Mouse (Mus musculus) embryonic facial prominence, embryonic 11.5 days (tissue): ENCODE data around the gene Vti1a. TPM values are rescaled to one million over a fixed set of nuclear protein-coding genes. Genes with fewer than 3 reads are reported as not detected.

Experiments
- ATAC-seq: fragments of 200-750 bp; cut with Nextera tagmentation; replicated peaks from 2 replicates; pipeline ENCODE4 v1.8.0; 2017; ENCODE audit warnings: low read depth; ENCODE audit not compliant: insufficient number of reproducible peaks, low FRiP score, low TSS enrichment
- DNase-seq: peaks from one replicate; pipeline ENCODE4 v3.0.0-alpha.2; 2015; ENCODE audit warnings: low spot score
- H3K27ac ChIP-seq: fragments of 300-500 bp; sonication (generic); replicated peaks from 2 replicates; pipeline ENCODE4 v1.5.1; 2014; ENCODE audit warnings: mild to moderate bottlenecking, low read depth, low read length, control low read depth
- H3K27me3 ChIP-seq: fragments of 300-500 bp; sonication (generic); 2 replicates; pipeline ENCODE4 v1.6.1; 2014; ENCODE audit warnings: mild to moderate bottlenecking, low read length, moderate library complexity, mixed read lengths; ENCODE audit not compliant: control insufficient read depth, insufficient read depth
- H3K36me3 ChIP-seq: fragments of 300-500 bp; sonication (generic); replicated peaks from 2 replicates; pipeline ENCODE4 v1.6.1; 2014; ENCODE audit warnings: low read depth, mild to moderate bottlenecking, low read length, moderate library complexity, mixed read lengths; ENCODE audit not compliant: control insufficient read depth, insufficient read depth
- H3K4me1 ChIP-seq: fragments of 300-500 bp; sonication (generic); 2 replicates; pipeline ENCODE4 v1.6.1; 2014; ENCODE audit warnings: low read length, mixed read lengths; ENCODE audit not compliant: control insufficient read depth, insufficient read depth
- H3K4me2 ChIP-seq: fragments of 300-500 bp; sonication (generic); 2 replicates; pipeline ENCODE4 v1.6.1; 2014; ENCODE audit warnings: low read depth, mild to moderate bottlenecking, control low read depth, low read length, moderate library complexity
- H3K4me3 ChIP-seq: fragments of 300-500 bp; sonication (generic); 2 replicates; pipeline ENCODE4 v1.5.1; 2014; ENCODE audit warnings: low read depth, low read length, control low read depth
- H3K9ac ChIP-seq: fragments of 300-500 bp; sonication (generic); replicated peaks from 2 replicates; pipeline ENCODE4 v1.6.1; 2014; ENCODE audit warnings: mild to moderate bottlenecking, control low read depth, low read length
- H3K9me3 ChIP-seq: fragments of 300-500 bp; sonication (generic); replicated peaks from 2 replicates; pipeline ENCODE4 v1.6.1; 2016; ENCODE audit warnings: mild to moderate bottlenecking, low read length, inconsistent platforms, mixed read lengths; ENCODE audit not compliant: control insufficient read depth
- WGBS: fragments of 180-500 bp; shearing (Covaris S2); extraction: QIAGEN DNeasy Blood & Tissue Kit; methylation state at CpG from one replicate; pipeline ENCODE4 v1.1.7; 2014; 5-methylcytosine and 5-hydroxymethylcytosine counted together
- polyA plus RNA-seq: library from polyadenylated mRNA; unstranded; fragments of >200 nt; fragmentation: Nextera tagmentation; extraction: Ambion mirVana; gene quantifications from 2 replicates; pipeline ENCODE4 v1.2.1, GENCODE M21; 2014

Gene Vti1a
- 22.4 and 26.6 TPM in 2 replicates for polyA plus RNA-seq

- peak; percentile 93 for ATAC-seq
- Histone ChIP-seq H3K4me1 (no peaks in the 10 kb centered on the region; the same call in 1 of the 2 replicates), H3K27me3 (no peaks in the 10 kb centered on the region), H3K27ac (peak within 1 kb of the TSS; percentile 71), H3K9me3 (no peaks in the 10 kb centered on the region), H3K36me3 (no peaks in the 10 kb centered on the region; the same call in 1 of the 2 replicates), H3K4me2 (peak within 1 kb of the TSS; percentile 84), H3K4me3 (peak within 1 kb of the TSS; percentile 86), H3K9ac (peak within 1 kb of the TSS; percentile 90)
- WGBS, result 0% methylated on average over 48 of the region's 48 CpGs
- peak; percentile 91 for DNase-seq
These were observed at the start of gene Vti1a for GRCm38 (mm10) chr19:55316109-55316714. Gene Vti1a (plus strand): TSS chr19:55316295.

- Histone ChIP-seq H3K36me3 (no peaks in the 10 kb centered on the region), H3K27me3 (no peaks in the 10 kb centered on the region), H3K9me3 (no peaks in the 10 kb centered on the region), H3K27ac (no peak overlapping the region), H3K9ac (no peak overlapping the region), H3K4me3 (no peak overlapping the region), H3K4me1 (no peaks in the 10 kb centered on the region), H3K4me2 (no peak overlapping the region)
- DNase-seq (no peak), ATAC-seq (no peak)
- 75% methylated on average over 3 of the region's 3 CpGs for WGBS
These were observed 49.3 kb upstream of the Vti1a start for GRCm38 (mm10) chr19:55266786-55267185.

- 75% methylated on average over 3 of the region's 3 CpGs for WGBS
- Histone ChIP-seq H3K4me2 (no peak overlapping the region), H3K4me3 (no peak overlapping the region), H3K27me3 (no peaks in the 10 kb centered on the region), H3K9ac (no peak overlapping the region), H3K27ac (no peak overlapping the region), H3K9me3 (no peaks in the 10 kb centered on the region), H3K4me1 (no peaks in the 10 kb centered on the region), H3K36me3 (no peaks in the 10 kb centered on the region)
- ATAC-seq, result no peak
- no peak for DNase-seq
These were observed 47.9 kb upstream of the Vti1a start for GRCm38 (mm10) chr19:55268150-55268549.

GRCm38 (mm10) chr19:55269051-55269450 is 47.0 kb upstream of the Vti1a start:
- H3K27me3 ChIP-seq, result no peaks in the 10 kb centered on the region
- H3K36me3 ChIP-seq, result no peaks in the 10 kb centered on the region
- no peaks in the 10 kb centered on the region for H3K4me1 ChIP-seq
- H3K4me3 ChIP-seq, result no peak overlapping the region
- no peak overlapping the region for H3K4me2 ChIP-seq
- WGBS, result 84% methylated on average over 5 of the region's 5 CpGs
- H3K9me3 ChIP-seq, result no peaks in the 10 kb centered on the region
- no peak overlapping the region for H3K27ac ChIP-seq
- no peak overlapping the region for H3K9ac ChIP-seq
- DNase-seq (no peak), ATAC-seq (no peak)

- ATAC-seq (no peak), DNase-seq (peak; percentile 32)
- Histone ChIP-seq H3K27ac (no peak overlapping the region), H3K27me3 (no peaks in the 10 kb centered on the region), H3K4me2 (no peak overlapping the region), H3K9ac (no peak overlapping the region), H3K4me3 (no peak overlapping the region), H3K4me1 (no peaks in the 10 kb centered on the region), H3K9me3 (no peaks in the 10 kb centered on the region), H3K36me3 (no peaks in the 10 kb centered on the region)
- WGBS, result 46% methylated on average over 3 of the region's 3 CpGs
These were observed 44.6 kb upstream of the Vti1a start for GRCm38 (mm10) chr19:55271448-55271847.

GRCm38 (mm10) chr19:55273340-55273739 is 42.8 kb upstream of the Vti1a start:
- no peak for DNase-seq
- WGBS, result 81% methylated on average over 6 of the region's 6 CpGs
- Histone ChIP-seq H3K9me3 (no peaks in the 10 kb centered on the region), H3K27me3 (no peaks in the 10 kb centered on the region), H3K4me3 (no peak overlapping the region), H3K27ac (no peak overlapping the region), H3K36me3 (no peaks in the 10 kb centered on the region), H3K4me1 (no peaks in the 10 kb centered on the region), H3K9ac (no peak overlapping the region), H3K4me2 (no peak overlapping the region)
- no peak for ATAC-seq

- no peak overlapping the region for H3K4me3 ChIP-seq
- no peaks in the 10 kb centered on the region for H3K4me1 ChIP-seq
- H3K9ac ChIP-seq, result no peak overlapping the region
- ATAC-seq (no peak), DNase-seq (no peak)
- no peaks in the 10 kb centered on the region for H3K27me3 ChIP-seq
- no peak overlapping the region for H3K4me2 ChIP-seq
- H3K27ac ChIP-seq, result no peak overlapping the region
- H3K9me3 ChIP-seq, result no peaks in the 10 kb centered on the region
- no peaks in the 10 kb centered on the region for H3K36me3 ChIP-seq
- 85% methylated on average over 4 of the region's 4 CpGs for WGBS
These were observed 40.0 kb upstream of the Vti1a start for GRCm38 (mm10) chr19:55276100-55276499.

- no peak overlapping the region for H3K27ac ChIP-seq
- H3K4me2 ChIP-seq, result no peak overlapping the region
- ATAC-seq (no peak), DNase-seq (no peak)
- H3K4me3 ChIP-seq, result no peak overlapping the region
- 91% methylated on average over 3 of the region's 3 CpGs for WGBS
- no peak overlapping the region for H3K9ac ChIP-seq
- H3K27me3 ChIP-seq, result no peaks in the 10 kb centered on the region
- no peaks in the 10 kb centered on the region for H3K36me3 ChIP-seq
- H3K4me1 ChIP-seq, result no peaks in the 10 kb centered on the region
- no peaks in the 10 kb centered on the region for H3K9me3 ChIP-seq
These were observed 39.3 kb upstream of the Vti1a start for GRCm38 (mm10) chr19:55276770-55277169.
